Mouse (Mus musculus) G1E (cell line): ENCODE measurements around the gene Lsamp.

Experiments
- CTCF ChIP-seq: IDR thresholded peaks from 2 replicates; pipeline ENCODE4 v1.5.1; 2012; ENCODE audit warnings: low read depth, low read length, inconsistent platforms, mixed read lengths
- GATA1 ChIP-seq: IDR thresholded peaks from 2 replicates; pipeline ENCODE4 v1.6.1; 2012; ENCODE audit warnings: borderline replicate concordance, low read length, inconsistent platforms, mixed read lengths

DNA sequence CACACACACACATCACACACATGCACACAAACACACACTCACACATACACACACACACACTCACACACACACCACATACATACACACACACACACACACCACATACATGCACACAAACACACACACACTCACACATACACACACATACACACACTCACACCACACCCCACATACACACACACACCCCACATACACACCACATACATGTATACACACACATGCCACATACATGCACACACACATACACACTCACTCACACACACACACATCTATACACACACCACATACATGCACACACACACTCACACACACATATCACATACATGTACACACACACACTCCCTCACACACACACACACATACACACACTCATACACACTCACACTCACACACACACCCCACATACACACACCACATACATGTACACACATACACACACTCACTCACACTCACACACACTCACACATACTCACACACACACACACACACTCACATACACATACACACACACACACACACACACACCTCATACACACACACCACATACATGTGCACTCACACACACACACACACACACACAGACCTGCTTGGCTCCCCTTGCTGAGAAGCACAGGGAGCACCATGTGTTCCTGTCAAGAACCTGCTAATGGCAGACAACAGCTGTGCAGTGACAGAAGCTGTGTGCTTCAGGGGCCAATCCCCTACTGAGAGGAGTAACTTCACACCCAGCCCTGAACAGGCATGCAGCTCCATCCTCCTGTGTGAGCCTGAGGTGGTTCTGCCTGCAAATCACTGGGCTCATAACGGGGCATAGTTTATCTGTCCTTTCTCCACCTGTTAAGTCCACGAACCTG lies 1990.9 kb downstream of the Lsamp start:
- TF ChIP-seq CTCF (no peak), GATA1 (no peak)
